Mouse (Mus musculus) forebrain, embryonic 14.5 days (tissue): ENCODE measurements around the gene 4930412O13Rik. TPM values are rescaled to one million over a fixed set of nuclear protein-coding genes. Genes with fewer than 3 reads are reported as not detected.

ENCODE experiments used
- ATAC-seq: fragments of 200-750 bp; cut with Nextera tagmentation; 2 replicates; pipeline ENCODE4 v1.8.0; 2017; ENCODE audit warnings: mild to moderate bottlenecking, moderate library complexity
- DNase-seq: peaks from one replicate; pipeline ENCODE4 v3.0.0-alpha.2; 2015; ENCODE audit warnings: low spot score
- H3K27ac ChIP-seq: fragments of 300-500 bp; sonication (generic); 2 replicates; pipeline ENCODE4 v1.5.1; 2014; ENCODE audit warnings: low read depth, mild to moderate bottlenecking, control low read depth, low read length, moderate library complexity
- H3K27me3 ChIP-seq: fragments of 300-500 bp; sonication (generic); replicated peaks from 2 replicates; pipeline ENCODE4 v1.6.1; 2014; ENCODE audit warnings: low read length, control low read depth, mixed read lengths; ENCODE audit not compliant: control insufficient read depth, insufficient read depth
- H3K36me3 ChIP-seq: fragments of 300-500 bp; sonication (generic); 2 replicates; pipeline ENCODE4 v1.6.1; 2014; ENCODE audit warnings: low read length, control low read depth; ENCODE audit not compliant: control insufficient read depth, insufficient read depth
- H3K4me1 ChIP-seq: fragments of 300-500 bp; sonication (generic); 2 replicates; pipeline ENCODE4 v1.6.1; 2014; ENCODE audit warnings: antibody characterized with exemption, low read length, control low read depth; ENCODE audit not compliant: control insufficient read depth, insufficient read depth
- H3K4me2 ChIP-seq: fragments of 300-500 bp; sonication (generic); 2 replicates; pipeline ENCODE4 v1.6.1; 2014; ENCODE audit warnings: mild to moderate bottlenecking, control low read depth, low read length
- H3K4me3 ChIP-seq: fragments of 300-500 bp; sonication (generic); 2 replicates; pipeline ENCODE4 v1.5.1; 2014; ENCODE audit warnings: low read depth, low read length, control low read depth
- H3K9ac ChIP-seq: fragments of 300-500 bp; sonication (generic); 2 replicates; pipeline ENCODE4 v1.6.1; 2014; ENCODE audit warnings: mild to moderate bottlenecking, low read length, control low read depth, moderate library complexity
- H3K9me3 ChIP-seq: fragments of 300-500 bp; sonication (generic); replicated peaks from 2 replicates; pipeline ENCODE4 v1.6.1; 2016; ENCODE audit warnings: low read length, control low read depth, mixed read lengths; ENCODE audit not compliant: control insufficient read depth
- WGBS: fragments of 180-500 bp; shearing (Covaris S2); extraction: QIAGEN DNeasy Blood & Tissue Kit; methylation state at CpG from one replicate; pipeline ENCODE4 v1.1.7; 2014; 5-methylcytosine and 5-hydroxymethylcytosine counted together
- polyA plus RNA-seq: library from polyadenylated mRNA; unstranded; fragments of >200 nt; fragmentation: Nextera tagmentation; extraction: Ambion mirVana; gene quantifications from 2 replicates; pipeline ENCODE4 v1.2.1, GENCODE M21; 2014

Gene 4930412O13Rik
- polyA plus RNA-seq, 1 experiment from 2014 or later, result not detected

GRCm38 (mm10) chr2:9871798-9872197, 9.3 kb upstream of the 4930412O13Rik start:
- Histone ChIP-seq H3K9me3 (no peaks in the 10 kb centered on the region), H3K36me3 (no peaks in the 10 kb centered on the region), H3K9ac (no peak overlapping the region), H3K4me3 (no peak overlapping the region), H3K4me2 (no peak overlapping the region), H3K27me3 (peaks cover 68% of the 10 kb centered on the region), H3K27ac (no peak overlapping the region), H3K4me1 (no peaks in the 10 kb centered on the region)
- ATAC-seq, result no peak
- no peak for DNase-seq
- 15% methylated on average over 6 of the region's 6 CpGs for WGBS

- no peak overlapping the region for H3K27ac ChIP-seq
- no peak for ATAC-seq
- H3K9ac ChIP-seq, result no peak overlapping the region
- no peaks in the 10 kb centered on the region for H3K36me3 ChIP-seq
- no peaks in the 10 kb centered on the region for H3K9me3 ChIP-seq
- H3K4me2 ChIP-seq, result no peak overlapping the region
- no peaks in the 10 kb centered on the region for H3K4me1 ChIP-seq
- DNase-seq, result peak; percentile 39
- WGBS, result 1% methylated on average over 12 of the region's 12 CpGs
- H3K27me3 ChIP-seq, result peaks cover 76% of the 10 kb centered on the region
- H3K4me3 ChIP-seq, result no peak overlapping the region
Observed at GRCm38 (mm10) chr2:9872682-9873081, 8.4 kb upstream of the 4930412O13Rik start.

DNA sequence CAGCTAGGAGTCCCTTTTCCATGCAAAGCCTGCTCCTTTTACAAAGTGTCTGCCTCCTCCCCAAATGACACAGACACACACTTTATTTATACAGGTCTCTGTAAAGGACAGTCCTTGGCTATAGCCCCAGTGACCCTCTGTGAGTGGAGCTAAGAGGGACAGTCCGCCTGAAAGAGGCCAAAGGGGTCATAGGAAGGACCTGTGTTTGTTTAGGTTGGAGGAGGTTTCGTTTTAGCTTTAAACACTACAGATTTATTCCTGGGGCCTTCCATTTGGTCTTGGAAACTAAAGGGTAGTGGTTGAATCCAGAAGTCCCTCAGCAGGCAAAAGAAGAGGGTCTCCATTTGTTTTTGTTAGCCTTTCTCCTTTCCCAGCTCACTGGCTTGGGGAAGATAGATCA, 7.3 kb upstream of the 4930412O13Rik start:
- DNase-seq (no peak), ATAC-seq (no peak)
- 9% methylated on average over 2 of the region's 2 CpGs for WGBS
- Histone ChIP-seq H3K27me3 (peaks cover 84% of the 10 kb centered on the region), H3K9me3 (no peaks in the 10 kb centered on the region), H3K4me2 (no peak overlapping the region), H3K4me1 (peaks cover 4% of the 10 kb centered on the region; the same call in 1 of the 2 replicates), H3K9ac (no peak overlapping the region), H3K27ac (no peak overlapping the region), H3K4me3 (no peak overlapping the region), H3K36me3 (no peaks in the 10 kb centered on the region)

DNA sequence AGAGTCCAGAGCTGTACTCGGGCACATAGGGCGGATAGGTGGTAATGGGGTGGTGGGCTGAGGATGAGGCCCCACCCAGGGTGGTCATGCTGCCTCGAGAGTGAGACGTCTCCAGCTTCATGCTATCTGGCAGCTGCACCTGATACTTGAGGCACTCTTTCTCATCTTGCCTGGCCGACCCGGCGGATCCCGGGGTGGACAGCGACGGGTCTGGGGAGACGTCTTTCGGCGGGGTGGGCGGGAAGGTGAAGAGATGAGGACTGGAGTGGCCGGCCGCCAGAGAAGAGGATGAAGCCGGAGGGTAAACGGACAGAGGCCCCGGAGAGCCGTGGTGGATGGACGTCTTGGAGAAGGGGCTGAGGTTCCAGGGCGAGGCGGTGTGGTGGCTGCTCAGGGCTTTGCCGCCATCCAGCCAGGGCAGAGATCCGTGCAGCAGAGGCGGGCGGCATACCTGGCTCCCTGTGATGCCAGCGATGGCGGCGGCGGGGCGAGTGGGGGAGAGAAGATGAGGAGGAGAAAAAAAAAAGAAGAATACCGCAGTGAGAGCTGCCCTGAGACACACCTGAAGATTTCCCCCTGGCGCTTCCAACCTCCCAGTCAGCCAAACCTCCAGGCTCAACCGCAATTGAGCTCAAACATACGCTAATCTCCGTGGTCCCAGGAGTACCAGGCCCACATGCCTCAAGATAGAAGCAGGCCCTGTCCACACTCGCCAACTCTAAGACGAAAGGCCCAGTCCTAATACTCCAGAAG, 6.4 kb upstream of the 4930412O13Rik start:
- Histone ChIP-seq H3K9ac (no peak overlapping the region), H3K4me1 (peaks cover 4% of the 10 kb centered on the region; the same call in 1 of the 2 replicates), H3K9me3 (no peaks in the 10 kb centered on the region), H3K27ac (no peak overlapping the region), H3K4me2 (no peak overlapping the region), H3K36me3 (no peaks in the 10 kb centered on the region), H3K27me3 (peaks cover 81% of the 10 kb centered on the region), H3K4me3 (no peak overlapping the region)
- no peak for DNase-seq
- no peak for ATAC-seq
- WGBS, result 1% methylated on average over 39 of the region's 39 CpGs

- no peaks in the 10 kb centered on the region for H3K36me3 ChIP-seq
- no peak overlapping the region for H3K4me2 ChIP-seq
- H3K4me3 ChIP-seq, result no peak overlapping the region
- H3K4me1 ChIP-seq, result peaks cover 4% of the 10 kb centered on the region; the same call in 1 of the 2 replicates
- no peaks in the 10 kb centered on the region for H3K9me3 ChIP-seq
- H3K9ac ChIP-seq, result no peak overlapping the region
- no peak overlapping the region for H3K27ac ChIP-seq
- ATAC-seq, result no peak
- peaks cover 83% of the 10 kb centered on the region for H3K27me3 ChIP-seq
- 1% methylated on average over 4 of the region's 4 CpGs for WGBS
- DNase-seq, result no peak
Observed at GRCm38 (mm10) chr2:9875220-9875619, 5.8 kb upstream of the 4930412O13Rik start.

GRCm38 (mm10) chr2:9875676-9876357, 5.2 kb upstream of the 4930412O13Rik start:
- no peaks in the 10 kb centered on the region for H3K36me3 ChIP-seq
- no peak overlapping the region for H3K4me3 ChIP-seq
- H3K27ac ChIP-seq, result no peak overlapping the region
- DNase-seq (no peak), ATAC-seq (no peak)
- no peaks in the 10 kb centered on the region for H3K9me3 ChIP-seq
- H3K9ac ChIP-seq, result no peak overlapping the region
- H3K4me2 ChIP-seq, result no peak overlapping the region
- peaks cover 4% of the 10 kb centered on the region; the same call in 1 of the 2 replicates for H3K4me1 ChIP-seq
- 5% methylated on average over 12 of the region's 12 CpGs for WGBS
- peaks cover 87% of the 10 kb centered on the region for H3K27me3 ChIP-seq

- Histone ChIP-seq H3K27ac (no peak overlapping the region), H3K27me3 (peaks cover 88% of the 10 kb centered on the region), H3K4me2 (peak overlapping the region; percentile 24; the same call in 1 of the 2 replicates), H3K36me3 (no peaks in the 10 kb centered on the region), H3K9ac (no peak overlapping the region), H3K4me3 (peak overlapping the region; percentile 10; the same call in 1 of the 2 replicates), H3K9me3 (no peaks in the 10 kb centered on the region), H3K4me1 (peaks cover 4% of the 10 kb centered on the region; the same call in 1 of the 2 replicates)
- DNase-seq (no peak), ATAC-seq (no peak)
- 2% methylated on average over 31 of the region's 31 CpGs for WGBS
Observed at GRCm38 (mm10) chr2:9876621-9877325, 4.3 kb upstream of the 4930412O13Rik start.

- Histone ChIP-seq H3K9ac (no peak overlapping the region), H3K4me1 (peaks cover 4% of the 10 kb centered on the region; the same call in 1 of the 2 replicates), H3K27ac (no peak overlapping the region), H3K4me2 (peak overlapping the region; percentile 24; the same call in 1 of the 2 replicates), H3K4me3 (peak overlapping the region; percentile 10; the same call in 1 of the 2 replicates), H3K27me3 (peaks cover 88% of the 10 kb centered on the region), H3K36me3 (no peaks in the 10 kb centered on the region), H3K9me3 (no peaks in the 10 kb centered on the region)
- WGBS, result under 1% methylated on average over 35 of the region's 35 CpGs
- ATAC-seq (no peak), DNase-seq (no peak)
Observed at GRCm38 (mm10) chr2:9877326-9877690, 3.7 kb upstream of the 4930412O13Rik start.
